Mouse (Mus musculus) C2C12 (cell line): ENCODE measurements around the gene Slc39a11.

Source experiments
- CEBPB ChIP-seq: IDR thresholded peaks from one replicate; pipeline ENCODE4 v1.6.1; 2011; ENCODE audit warnings: low read depth, mild to moderate bottlenecking, control low read depth, moderate library complexity
- CTCF ChIP-seq: IDR thresholded peaks from one replicate; pipeline ENCODE4 v1.5.1; 2011; ENCODE audit not compliant: control insufficient read depth, insufficient read depth, insufficient read length
- MAX ChIP-seq: IDR thresholded peaks from one replicate; pipeline ENCODE4 v1.6.1; 2011; ENCODE audit warnings: mild to moderate bottlenecking, control low read depth

- TF ChIP-seq CEBPB, result no peak
- TF ChIP-seq CTCF, result no peak
- no peak for TF ChIP-seq MAX
Measured at GRCm38 (mm10) chr11:113418921-113419655, 230.8 kb downstream of the Slc39a11 start.
